Mouse (Mus musculus) myocyte (in vitro differentiated cells): ENCODE measurements around the gene E030018B13Rik. TPM values are rescaled to one million over a fixed set of nuclear protein-coding genes. Genes with fewer than 3 reads are reported as not detected.

Experiments
- H3K27me3 ChIP-seq: one replicate; pipeline ENCODE4 v1.6.1; 2011; ENCODE audit not compliant: control insufficient read depth, insufficient read depth, insufficient read length
- H3K36me3 ChIP-seq: one replicate; pipeline ENCODE4 v1.6.1; 2011; ENCODE audit not compliant: control insufficient read depth, insufficient read depth
- H3K4me2 ChIP-seq: one replicate; pipeline ENCODE4 v1.6.1; 2011; ENCODE audit warnings: low read depth, control low read depth
- H3K4me3 ChIP-seq: one replicate; pipeline ENCODE4 v1.5.1; 2011; ENCODE audit warnings: mild to moderate bottlenecking, control low read depth, moderate library complexity
- H3K79me2 ChIP-seq: one replicate; pipeline ENCODE4 v1.6.1; 2011; ENCODE audit not compliant: control insufficient read depth, insufficient read depth
- H3ac ChIP-seq: one replicate; pipeline ENCODE4 v1.6.1; 2011; ENCODE audit not compliant: control insufficient read depth, insufficient read length
- CEBPB ChIP-seq: IDR thresholded peaks from 2 replicates; pipeline ENCODE4 v1.6.1; 2011; ENCODE audit warnings: mild to moderate bottlenecking, moderate library complexity; ENCODE audit not compliant: poor library complexity, insufficient read depth, severe bottlenecking
- E2F4 ChIP-seq: IDR thresholded peaks from one replicate; pipeline ENCODE4 v1.6.1; 2011; ENCODE audit warnings: mild to moderate bottlenecking, control low read depth, moderate library complexity; ENCODE audit not compliant: insufficient read depth
- MAX ChIP-seq: IDR thresholded peaks from one replicate; pipeline ENCODE4 v1.6.1; 2011; ENCODE audit warnings: low read depth, mild to moderate bottlenecking, control low read depth
- MYOD1 ChIP-seq, 3 experiments: IDR thresholded peaks; one replicate each; pipeline ENCODE4 v1.6.1; 2011; ENCODE audit warnings: control low read depth in 2 of 3, low read depth in 2 of 3, mild to moderate bottlenecking in 2 of 3, moderate library complexity in 1 of 3; ENCODE audit not compliant: insufficient read length in 2 of 3, control insufficient read depth in 1 of 3
- MYOG ChIP-seq, 3 experiments: IDR thresholded peaks; one replicate each; pipeline ENCODE4 v1.6.1; 2011; ENCODE audit warnings: control low read depth in 2 of 3, low read depth in 2 of 3, mild to moderate bottlenecking in 2 of 3; ENCODE audit not compliant: insufficient read length in 2 of 3, control insufficient read depth in 1 of 3, insufficient read depth in 1 of 3
- POLR2A ChIP-seq: IDR thresholded peaks from one replicate; pipeline ENCODE4 v1.6.1; 2011; ENCODE audit warnings: low read depth, mild to moderate bottlenecking, control low read depth, moderate library complexity; ENCODE audit not compliant: insufficient read length
- POLR2AphosphoS2 ChIP-seq: IDR thresholded peaks from one replicate; pipeline ENCODE4 v1.6.1; 2011; ENCODE audit warnings: low read depth, control low read depth; ENCODE audit not compliant: insufficient read length
- REST ChIP-seq: IDR thresholded peaks from one replicate; pipeline ENCODE4 v1.6.1; 2011; ENCODE audit warnings: mild to moderate bottlenecking, control low read depth, moderate library complexity; ENCODE audit not compliant: insufficient read depth, insufficient read length
- SRF ChIP-seq: IDR thresholded peaks from one replicate; pipeline ENCODE4 v1.6.1; 2011; ENCODE audit warnings: low read depth; ENCODE audit not compliant: control insufficient read depth, insufficient read length
- TCF12 ChIP-seq: IDR thresholded peaks from one replicate; pipeline ENCODE4 v1.6.1; 2011; ENCODE audit warnings: mild to moderate bottlenecking, control low read depth; ENCODE audit not compliant: poor library complexity, insufficient read depth, severe bottlenecking
- TCF3 ChIP-seq: IDR thresholded peaks from one replicate; pipeline ENCODE4 v1.6.1; 2011; ENCODE audit warnings: low read depth, control low read depth; ENCODE audit not compliant: insufficient read length
- USF1 ChIP-seq: IDR thresholded peaks from one replicate; pipeline ENCODE4 v1.6.1; 2011; ENCODE audit warnings: low read depth, mild to moderate bottlenecking, control low read depth, moderate library complexity
- polyA plus RNA-seq: library from polyadenylated mRNA; unstranded; fragments of >200 nt; fragmentation: generic; extraction: Trizol; gene quantifications from one replicate; pipeline ENCODE4 v1.2.1, GENCODE M21; 2012; ENCODE audit warnings: missing spikeins

The E030018B13Rik gene
- polyA plus RNA-seq, 1 experiment: 0.17 TPM

DNA sequence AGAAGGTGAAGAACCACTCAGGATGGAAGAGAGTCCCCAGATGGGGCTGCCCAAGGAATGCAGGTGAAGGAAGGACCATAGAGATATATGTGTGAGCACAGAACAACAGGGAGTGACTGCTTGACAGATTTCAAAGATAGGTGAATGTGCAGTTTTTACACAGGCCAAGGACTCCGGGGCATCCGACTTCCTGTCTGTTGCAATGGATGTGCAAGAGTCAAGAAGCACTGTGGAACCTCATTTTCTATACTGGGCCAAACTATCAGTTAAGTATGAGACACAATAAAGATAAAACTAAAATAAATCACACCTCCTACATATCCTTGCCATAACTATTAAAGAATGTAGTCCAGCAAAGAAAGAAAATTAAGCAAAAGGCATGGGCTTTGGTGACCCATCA lies 40.0 kb upstream of the E030018B13Rik start:
- Histone ChIP-seq H3K27me3 (no peaks in the 10 kb centered on the region), H3K79me2 (no peaks in the 10 kb centered on the region), H3K4me3 (no peak overlapping the region), H3K36me3 (no peaks in the 10 kb centered on the region), H3ac (no peak overlapping the region), H3K4me2 (no peak overlapping the region)
- TF ChIP-seq CEBPB: peak; percentile 88
- no peak for TF ChIP-seq USF1
- TF ChIP-seq TCF12: no peak
- TF ChIP-seq MYOD1 (IDR thresholded peaks at IDR 0.05; ENCODE audit: control insufficient read depth in 1 of 3, insufficient read length in 2 of 3, low read depth in 2 of 3): no peak
- TF ChIP-seq TCF3: no peak

DNA sequence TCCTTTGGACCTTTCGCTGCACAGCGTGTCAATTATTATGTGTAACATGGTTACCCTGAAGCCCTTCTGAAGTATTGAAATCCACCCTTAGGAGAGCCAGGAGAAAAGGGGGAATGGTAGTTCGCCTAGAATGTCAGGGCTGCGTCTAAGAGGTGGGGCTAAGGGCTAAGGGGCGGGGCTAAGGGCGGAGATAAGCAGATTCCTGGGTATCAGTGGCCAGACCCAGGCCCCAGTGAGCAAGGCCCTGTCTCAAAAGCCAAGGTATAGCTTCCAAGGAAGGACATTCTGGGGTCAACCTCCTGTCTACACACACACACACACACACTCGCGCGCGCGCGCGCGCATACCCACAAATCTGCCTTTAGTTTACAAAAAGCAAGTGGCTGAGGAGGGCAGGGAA lies 39.0 kb upstream of the E030018B13Rik start:
- Histone ChIP-seq H3K4me3 (no peak overlapping the region), H3K27me3 (no peaks in the 10 kb centered on the region), H3ac (no peak overlapping the region), H3K4me2 (no peak overlapping the region), H3K79me2 (no peaks in the 10 kb centered on the region), H3K36me3 (no peaks in the 10 kb centered on the region)
- TF ChIP-seq TCF3 (no peak), POLR2AphosphoS2 (no peak)

GRCm38 (mm10) chr7:63879583-63879982 lies 37.1 kb upstream of the E030018B13Rik start:
- Histone ChIP-seq H3K36me3 (no peaks in the 10 kb centered on the region), H3K27me3 (no peaks in the 10 kb centered on the region), H3ac (no peak overlapping the region), H3K4me3 (no peak overlapping the region), H3K4me2 (no peak overlapping the region), H3K79me2 (no peaks in the 10 kb centered on the region)
- TF ChIP-seq E2F4: no peak
- TF ChIP-seq POLR2A: no peak
- no peak for TF ChIP-seq SRF
- TF ChIP-seq REST: no peak
- TF ChIP-seq POLR2AphosphoS2: no peak
- TF ChIP-seq TCF12: no peak
- TF ChIP-seq USF1: no peak
- no peak for TF ChIP-seq MAX
- TF ChIP-seq MYOD1 (IDR thresholded peaks at IDR 0.05; ENCODE audit: control insufficient read depth in 1 of 3, insufficient read length in 2 of 3, low read depth in 2 of 3): no peak
- no peak for TF ChIP-seq CEBPB
- no peak for TF ChIP-seq TCF3
- no peak for TF ChIP-seq MYOG (IDR thresholded peaks at IDR 0.05; ENCODE audit: control insufficient read depth in 1 of 3, insufficient read depth in 1 of 3, insufficient read length in 2 of 3, low read depth in 2 of 3)

DNA sequence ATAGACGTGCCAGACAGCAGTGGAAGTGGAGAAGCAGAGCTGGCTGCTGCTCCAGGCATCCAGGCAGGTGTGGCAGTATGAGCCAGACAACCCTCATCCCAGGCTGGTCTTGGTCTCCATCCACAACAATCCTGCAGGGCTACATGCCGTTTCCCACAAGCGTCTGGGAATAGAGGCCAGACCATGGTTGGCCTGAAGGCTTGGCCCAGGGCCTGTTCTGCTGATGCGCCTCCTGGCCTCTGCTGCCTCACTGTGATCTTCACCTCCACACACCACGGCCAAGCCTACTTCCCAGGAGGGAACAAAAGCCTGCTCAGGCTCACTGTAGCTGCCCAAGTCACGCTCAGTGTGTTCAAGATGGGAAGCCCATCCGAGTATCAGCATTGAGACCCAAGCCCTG lies 33.9 kb upstream of the E030018B13Rik start:
- H3K27me3 ChIP-seq: no peaks in the 10 kb centered on the region
- no peaks in the 10 kb centered on the region for H3K79me2 ChIP-seq
- no peak overlapping the region for H3K4me2 ChIP-seq
- peak; percentile 53 for TF ChIP-seq POLR2AphosphoS2
- TF ChIP-seq MYOD1 (IDR thresholded peaks at IDR 0.05; ENCODE audit: control insufficient read depth in 1 of 3, insufficient read length in 2 of 3, low read depth in 2 of 3): no peak
- no peaks in the 10 kb centered on the region for H3K36me3 ChIP-seq
- no peak overlapping the region for H3K4me3 ChIP-seq
- no peak overlapping the region for H3ac ChIP-seq

DNA sequence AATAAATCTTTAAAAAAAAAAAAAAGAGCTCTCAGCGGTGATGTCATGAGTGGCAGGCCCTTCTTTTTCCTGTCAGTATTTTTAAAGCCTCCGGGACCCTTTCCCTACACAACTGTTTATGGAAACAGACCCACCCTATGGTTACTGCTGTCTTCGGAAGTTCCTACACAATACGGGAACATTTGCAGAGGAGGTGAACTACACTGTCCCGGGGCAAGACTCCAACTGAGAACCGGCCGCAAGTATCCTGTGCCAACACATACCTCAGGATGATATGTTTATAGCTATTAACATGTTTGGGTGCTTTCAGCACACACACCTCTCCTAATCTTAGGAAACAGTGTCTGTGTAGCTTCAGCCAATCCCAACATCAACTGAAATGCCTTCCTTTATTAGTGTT lies 31.6 kb upstream of the E030018B13Rik start:
- no peaks in the 10 kb centered on the region for H3K27me3 ChIP-seq
- no peak for TF ChIP-seq CEBPB
- no peak for TF ChIP-seq TCF12
- TF ChIP-seq MYOG (IDR thresholded peaks at IDR 0.05; ENCODE audit: control insufficient read depth in 1 of 3, insufficient read depth in 1 of 3, insufficient read length in 2 of 3, low read depth in 2 of 3): no peak
- TF ChIP-seq MYOD1 (IDR thresholded peaks at IDR 0.05; ENCODE audit: control insufficient read depth in 1 of 3, insufficient read length in 2 of 3, low read depth in 2 of 3): no peak
- no peak for TF ChIP-seq SRF
- TF ChIP-seq E2F4: no peak
- TF ChIP-seq POLR2A: no peak
- TF ChIP-seq MAX: no peak
- H3K4me3 ChIP-seq: no peak overlapping the region
- no peak overlapping the region for H3ac ChIP-seq
- H3K79me2 ChIP-seq: no peaks in the 10 kb centered on the region
- H3K4me2 ChIP-seq: no peak overlapping the region
- H3K36me3 ChIP-seq: no peaks in the 10 kb centered on the region

DNA sequence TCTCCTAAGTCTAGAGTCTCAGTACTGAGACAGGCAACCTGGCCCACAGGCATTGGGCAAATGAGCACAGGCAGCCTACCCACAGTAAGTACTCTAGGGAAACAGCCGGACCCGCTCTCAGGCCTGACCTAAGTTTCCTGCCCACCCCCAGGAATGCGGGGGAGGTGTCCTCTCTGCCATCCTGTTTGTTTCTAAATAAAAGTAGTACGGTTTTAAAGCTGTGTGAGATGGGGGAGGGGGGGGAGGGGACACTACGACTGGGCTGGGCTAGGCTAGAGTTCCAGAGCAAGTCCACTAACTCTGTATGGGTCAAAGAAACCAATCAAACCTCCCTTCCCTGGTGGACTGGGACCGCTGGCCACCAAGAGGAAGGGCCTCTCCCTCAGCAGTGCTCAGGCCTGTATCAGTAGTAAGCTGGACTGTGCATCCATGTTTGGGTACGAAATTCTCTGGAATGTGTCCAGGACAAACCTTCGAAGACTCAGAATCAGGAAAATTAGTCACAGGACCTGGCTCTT lies 29.6 kb upstream of the E030018B13Rik start:
- no peaks in the 10 kb centered on the region for H3K27me3 ChIP-seq
- H3K36me3 ChIP-seq: peaks cover 7% of the 10 kb centered on the region
- peaks cover 7% of the 10 kb centered on the region for H3K79me2 ChIP-seq
- H3ac ChIP-seq: no peak overlapping the region
- no peak for TF ChIP-seq E2F4
- H3K4me2 ChIP-seq: no peak overlapping the region
- H3K4me3 ChIP-seq: no peak overlapping the region
